Mouse (Mus musculus): ENCODE results near the gene Eva1a.

- TF ChIP-seq CTCF (conservative IDR thresholded peaks at IDR 0.05; ENCODE audit: insufficient read depth, insufficient read length, low read depth, low read length): no peak
- TF ChIP-seq POLR2A (IDR thresholded peaks at IDR 0.05; ENCODE audit: low read depth, low read length): no peak
Observed at GRCm38 (mm10) chr6:82112127-82113090, 71.6 kb downstream of the Eva1a start.
